Mouse (Mus musculus): ENCODE data around the gene Slc35e4. TPM values are rescaled to one million over a fixed set of nuclear protein-coding genes. Genes with fewer than 3 reads are reported as not detected.
"Not testable (repeated sequence)": the region's sequence is repeated elsewhere in the genome, so short reads cannot be mapped to it uniquely, and the experiment has no call there.

Gene Slc35e4
- 1 to 10 TPM; 5.8 to 7.8 TPM for total RNA-seq (2021)
- long read RNA-seq, experiment 1, transcript Slc35e4-201 (2 exons, 3,059 nt): major isoform, 10 of 12 reads
- long read RNA-seq, experiment 1, partial matches to known transcripts: 0 of 12 reads
- long read RNA-seq, experiment 1, other reads (novel, unspliced or antisense): 2 of 12 reads
- long read RNA-seq, experiment 2, transcript Slc35e4-201 (2 exons, 3,059 nt): major isoform, 24 of 31 reads
- long read RNA-seq, experiment 2, partial matches to known transcripts: 0 of 31 reads
- long read RNA-seq, experiment 2, other reads (novel, unspliced or antisense): 7 of 31 reads

DNA sequence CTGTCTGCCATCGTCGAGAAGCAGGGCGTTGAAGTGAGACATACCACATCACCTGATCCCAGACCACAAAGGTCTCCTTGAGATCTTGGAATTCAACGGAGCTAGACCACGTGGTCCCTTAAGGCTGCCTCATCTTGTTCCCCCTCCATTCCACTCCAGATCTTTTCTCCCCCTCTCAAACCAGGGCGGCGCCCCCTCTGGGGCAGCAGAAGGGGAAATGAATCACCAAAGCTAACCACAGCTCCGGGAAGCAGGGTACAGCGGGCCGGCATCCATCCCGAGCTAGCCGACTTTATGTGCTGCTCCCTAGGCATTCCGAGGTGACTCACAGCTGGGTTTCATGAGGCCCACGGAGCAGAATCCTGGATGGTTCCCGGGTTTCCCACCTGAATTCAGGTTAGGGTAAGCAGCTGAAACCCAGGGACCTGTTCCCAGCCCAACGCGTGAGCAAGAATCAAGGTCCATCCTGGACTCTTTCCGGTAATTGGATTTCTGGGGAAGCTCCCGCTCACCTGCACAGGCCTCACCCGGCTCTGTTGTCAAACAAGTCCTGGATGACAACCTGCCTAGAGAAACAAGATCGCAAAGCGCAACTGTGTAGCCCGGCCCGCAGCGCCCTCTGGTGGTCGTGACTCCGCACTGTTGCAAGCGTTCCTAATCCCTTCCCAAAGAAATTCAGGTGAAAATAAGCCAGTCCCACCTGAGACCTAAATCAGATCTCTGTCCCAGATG lies at the start of gene Slc35e4:
Gene Slc35e4 (minus strand): TSS at position 556 of the 732 bp plus-strand sequence.
- peak; percentile 61 to 66 for DNase-seq (ENCODE audit: low spot score in 2 of 2)

DNA sequence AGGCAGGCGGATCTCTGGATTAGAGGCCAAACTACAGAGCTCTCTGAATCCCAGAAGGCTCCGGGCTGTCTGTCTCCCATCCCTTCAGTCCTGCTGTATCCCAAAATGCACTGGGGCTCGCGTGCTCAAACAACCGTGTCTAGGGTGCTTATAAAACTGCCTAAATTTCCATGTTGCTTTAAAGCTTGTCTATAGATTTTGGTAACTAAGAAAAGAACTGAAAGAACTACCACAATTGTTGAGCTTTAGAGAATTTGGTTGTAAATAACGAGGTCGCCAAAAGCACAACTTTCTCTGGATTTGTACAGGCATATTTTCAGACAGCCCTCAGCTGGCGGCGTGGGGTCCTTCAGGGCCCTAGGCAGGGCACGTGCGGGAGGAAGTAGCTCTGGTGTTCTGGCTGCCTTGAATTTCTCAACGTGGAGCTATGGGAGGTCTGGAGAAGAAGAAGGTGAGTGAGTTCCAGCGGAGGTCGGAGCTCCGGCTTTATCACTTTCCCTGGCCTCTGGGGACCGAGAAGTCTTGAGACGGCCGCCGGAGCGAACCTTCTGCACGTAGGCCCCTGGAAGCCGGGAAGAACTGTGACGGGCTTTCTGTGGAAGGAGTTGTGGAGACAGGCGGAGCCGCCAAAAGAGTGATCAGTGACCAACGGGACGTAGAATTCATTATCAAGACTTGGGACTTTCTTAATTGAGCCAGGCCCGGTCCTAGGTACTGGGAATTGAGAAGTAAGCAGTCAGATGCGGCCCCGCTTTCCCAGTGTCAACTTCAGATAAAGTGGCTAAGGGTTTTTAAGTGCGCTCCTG lies 49.3 kb upstream of the Slc35e4 start, which contains the start of gene Pes1:
Gene Pes1 (plus strand): TSS at position 366 of the 806 bp plus-strand sequence.
- peak; percentile 34 to 59 for DNase-seq (ENCODE audit: low spot score in 2 of 2)

GRCm38 (mm10) chr11:3963155-3963554 lies 48.7 kb upstream of the Slc35e4 start:
- no peak for DNase-seq (ENCODE audit: low spot score in 2 of 2)

- no peak for DNase-seq (ENCODE audit: low spot score in 2 of 2)
Measured at GRCm38 (mm10) chr11:3961761-3962160, 47.3 kb upstream of the Slc35e4 start.

GRCm38 (mm10) chr11:3960901-3961300 lies 46.4 kb upstream of the Slc35e4 start:
- DNase-seq (ENCODE audit: low spot score in 2 of 2): no peak

DNA sequence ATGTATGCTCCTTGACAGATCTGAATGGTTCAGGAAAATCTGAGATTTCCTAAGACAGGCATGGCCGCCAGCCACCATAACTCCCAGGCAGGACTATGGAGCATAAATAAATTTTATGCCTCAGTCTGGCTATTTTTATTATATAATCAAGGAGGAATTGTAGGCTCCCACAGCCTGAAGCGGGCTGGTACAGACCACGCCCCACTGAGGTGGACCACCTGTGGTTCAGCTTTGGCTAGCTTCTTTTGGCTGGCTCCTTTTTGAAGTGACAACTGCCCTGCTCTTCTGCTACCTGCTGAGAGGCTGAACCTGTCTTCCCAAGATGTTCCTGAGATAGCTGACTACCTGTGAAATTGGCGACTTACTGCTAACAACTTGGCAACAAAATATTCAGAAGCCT lies 40.9 kb upstream of the Slc35e4 start:
- not testable (repeated sequence) for DNase-seq (ENCODE audit: low spot score in 2 of 2)

DNA sequence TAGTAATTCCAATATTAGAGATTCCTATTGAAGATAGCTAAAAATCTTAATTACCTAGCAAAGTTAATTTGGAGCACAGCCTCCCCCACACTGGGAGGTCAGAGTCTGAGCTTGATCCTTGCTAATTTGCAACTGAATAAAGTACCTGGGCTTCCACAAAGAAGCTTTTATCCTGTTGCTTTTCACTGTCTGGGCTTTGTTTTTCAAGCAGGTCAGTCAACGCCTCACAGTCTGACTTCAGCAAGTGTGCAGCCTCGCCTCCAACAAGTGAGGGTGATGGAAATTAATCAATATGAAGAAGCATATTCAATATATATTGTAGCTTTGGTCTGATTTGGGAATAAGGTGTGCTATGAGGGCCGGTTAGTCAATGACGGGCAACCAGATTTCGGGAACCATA lies 40.4 kb upstream of the Slc35e4 start:
- not testable (repeated sequence) for DNase-seq (ENCODE audit: low spot score in 2 of 2)

DNA sequence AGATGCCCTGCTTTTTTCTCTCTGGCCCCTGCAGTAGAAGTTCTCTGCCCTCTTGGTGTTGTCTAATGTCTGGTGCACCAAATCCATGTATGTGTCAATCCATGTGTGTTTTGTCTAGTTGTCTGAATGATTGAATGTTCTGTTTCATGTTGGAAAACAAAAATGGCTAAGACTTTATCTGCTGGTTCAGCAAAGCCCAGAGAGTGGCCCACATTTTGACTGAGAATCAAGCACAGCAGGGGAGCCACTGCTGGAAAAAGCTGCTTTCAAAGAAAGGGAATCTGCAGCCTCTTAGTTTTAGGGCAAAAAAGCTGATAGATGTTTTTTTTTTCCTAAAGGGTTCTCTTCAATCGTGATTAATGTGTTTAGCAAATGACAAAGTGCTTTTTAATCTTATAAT lies 31.9 kb upstream of the Slc35e4 start:
- DNase-seq (ENCODE audit: low spot score in 2 of 2): no peak

- DNase-seq (ENCODE audit: low spot score in 2 of 2): no peak
Measured at GRCm38 (mm10) chr11:3941371-3941770, 26.9 kb upstream of the Slc35e4 start.

DNA sequence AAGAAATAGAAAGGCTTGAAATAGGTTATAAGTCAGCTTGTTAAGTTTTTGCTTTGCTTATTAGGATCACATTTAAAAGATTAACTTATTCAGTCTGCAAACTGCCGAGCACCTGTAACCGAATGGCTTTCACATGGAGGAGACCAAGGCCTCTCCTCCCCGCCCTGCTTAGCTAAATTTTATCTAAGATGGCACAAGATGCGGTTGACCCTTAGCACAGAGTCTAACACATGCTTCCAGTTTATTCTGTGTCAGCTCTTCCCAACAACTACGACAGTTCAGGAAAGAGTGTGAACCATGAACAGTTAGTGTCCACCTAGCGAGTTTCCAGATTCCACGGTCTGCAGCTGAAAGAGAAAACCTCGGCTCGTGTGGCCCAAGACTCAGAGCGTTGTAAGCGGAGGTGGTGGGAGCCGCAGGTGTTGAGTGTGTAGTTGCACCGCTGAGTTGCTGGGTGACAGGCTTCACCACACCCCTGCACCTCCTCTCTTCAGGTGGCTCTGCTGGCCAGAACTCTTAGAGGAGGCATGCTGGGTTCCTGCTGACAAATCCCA lies 22.9 kb upstream of the Slc35e4 start:
- no peak for DNase-seq (ENCODE audit: low spot score in 2 of 2)

GRCm38 (mm10) chr11:3936318-3936717 lies 21.9 kb upstream of the Slc35e4 start:
- no peak for DNase-seq (ENCODE audit: low spot score in 2 of 2)

GRCm38 (mm10) chr11:3935135-3935534 lies 20.7 kb upstream of the Slc35e4 start:
- no peak for DNase-seq (ENCODE audit: low spot score in 2 of 2)

GRCm38 (mm10) chr11:3933756-3934285 lies 19.4 kb upstream of the Slc35e4 start:
- DNase-seq (ENCODE audit: low spot score in 2 of 2): no peak

GRCm38 (mm10) chr11:3931511-3932211 lies 17.2 kb upstream of the Slc35e4 start, which contains the start of gene Tcn2:
TSS of gene Tcn2 (minus strand) at chr11:3932159.
- DNase-seq (ENCODE audit: low spot score in 2 of 2): peak; percentile 53 to 75

GRCm38 (mm10) chr11:3930931-3931330 lies 16.5 kb upstream of the Slc35e4 start:
- no peak for DNase-seq (ENCODE audit: low spot score in 2 of 2)

GRCm38 (mm10) chr11:3930019-3930418 lies 15.6 kb upstream of the Slc35e4 start:
- DNase-seq (ENCODE audit: low spot score in 2 of 2): no peak

GRCm38 (mm10) chr11:3925916-3926315 lies 11.5 kb upstream of the Slc35e4 start:
- no peak for DNase-seq (ENCODE audit: low spot score in 2 of 2)

GRCm38 (mm10) chr11:3922731-3923130 lies 8.3 kb upstream of the Slc35e4 start:
- no peak for DNase-seq (ENCODE audit: low spot score in 2 of 2)

DNA sequence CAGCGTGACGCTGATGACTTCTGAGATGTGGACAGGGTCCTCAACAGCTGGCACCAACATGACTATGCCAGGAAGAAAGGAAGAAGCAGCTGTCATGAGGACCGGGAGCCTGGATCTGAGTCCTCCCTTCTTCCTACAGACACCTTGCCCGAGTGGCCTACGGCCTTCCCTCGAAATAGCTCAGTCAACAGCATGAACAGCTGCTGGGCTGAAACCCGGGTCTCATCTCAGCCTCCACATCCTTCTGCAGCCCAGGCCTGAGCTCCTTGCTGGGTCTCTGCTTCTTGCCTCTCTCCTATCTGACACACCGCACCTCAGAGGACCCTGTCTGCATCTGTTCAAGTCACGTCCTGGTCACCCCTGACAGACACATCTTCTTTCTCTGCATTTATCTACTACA lies 7.7 kb upstream of the Slc35e4 start:
- no peak for DNase-seq (ENCODE audit: low spot score in 2 of 2)

- DNase-seq (ENCODE audit: low spot score in 2 of 2): no peak
Measured at GRCm38 (mm10) chr11:3921281-3921850, 6.9 kb upstream of the Slc35e4 start.
